ENCODE assay signal across 9 mouse cellular contexts in genomic region chr13:48998591-48998990, GRCm38 (mm10). TPM values are rescaled to one million over a fixed set of nuclear protein-coding genes. Genes with fewer than 3 reads are reported as not detected.
A peak's percentile ranks its signal among the peaks of the same experiment; 100 is the strongest.
DNase-seq lines count a peak whose midpoint lies in the region; ATAC-seq and TF ChIP-seq lines count a peak whose summit lies in the region.
"Had no signal": no experiment of that assay in that cellular context is flagged by ENCODE, and none has a peak within 500 bp of the region (broad histone marks: within the 10 kb centered on the region; RNA-seq: fewer than 3 reads in every experiment).

No protein-coding gene starts in this region.

- no peak for ATAC-seq in hindbrain, embryonic 12.5 days (ENCODE audit: low FRiP score)
- ATAC-seq in hindbrain, postnatal 0 days = no peak
- ATAC-seq in megakaryocyte progenitor cell, adult 5-6 weeks (replicated peaks; ENCODE audit: poor library complexity) = peak; percentile 85

- DNase-seq in hindbrain, embryonic 10.5 days (ENCODE audit: low spot score) = peak; percentile 64
- DNase-seq in adrenal gland, postnatal 25 days = peak; percentile 35
- peak; percentile 63 for DNase-seq in embryonic facial prominence, embryonic 10.5 days (ENCODE audit: low spot score)
- DNase-seq in hindbrain, postnatal 0 days (ENCODE audit: low spot score) = peak; percentile 76
- DNase-seq in layer of hippocampus, postnatal 25 days (ENCODE audit: extremely low spot score in 1 of 2, low spot score in 1 of 2) = peak; percentile 32 to 73
- peak; percentile 85 for DNase-seq in splenic B cell, adult 2 months (ENCODE audit: low read depth, low spot score)

- no peaks in the 10 kb centered on the region for H3K9me3 ChIP-seq in hindbrain, embryonic 10.5 days
- H3K9me3 ChIP-seq in hindbrain, embryonic 12.5 days (replicated peaks) = no peaks in the 10 kb centered on the region
- no peaks in the 10 kb centered on the region for H3K9me3 ChIP-seq in embryonic facial prominence, embryonic 10.5 days
- no peaks in the 10 kb centered on the region for H3K9me3 ChIP-seq in hindbrain, postnatal 0 days (ENCODE audit: low read length)
- H3K9me3 ChIP-seq: liver, embryonic 15.5 days had no signal

- no peaks in the 10 kb centered on the region for H3K36me3 ChIP-seq in hindbrain, embryonic 10.5 days
- H3K36me3 ChIP-seq in hindbrain, embryonic 12.5 days = no peaks in the 10 kb centered on the region
- H3K36me3 ChIP-seq in embryonic facial prominence, embryonic 10.5 days (replicated peaks) = no peaks in the 10 kb centered on the region
- H3K36me3 ChIP-seq in hindbrain, postnatal 0 days (ENCODE audit: insufficient read depth, low read length) = no peaks in the 10 kb centered on the region
- no peaks in the 10 kb centered on the region for H3K36me3 ChIP-seq in splenic B cell, adult 2 months (ENCODE audit: control insufficient read depth, insufficient read depth, low read length, poor library complexity, severe bottlenecking)
- H3K36me3 ChIP-seq: liver, embryonic 15.5 days had no signal

- no peaks in the 10 kb centered on the region for H3K27me3 ChIP-seq in hindbrain, embryonic 10.5 days (ENCODE audit: insufficient read depth, poor library complexity, severe bottlenecking)
- H3K27me3 ChIP-seq in hindbrain, embryonic 12.5 days = no peaks in the 10 kb centered on the region
- H3K27me3 ChIP-seq in embryonic facial prominence, embryonic 10.5 days (replicated peaks; ENCODE audit: low read depth, poor library complexity, severe bottlenecking) = no peaks in the 10 kb centered on the region
- no peaks in the 10 kb centered on the region for H3K27me3 ChIP-seq in hindbrain, postnatal 0 days (ENCODE audit: insufficient read depth, low read length)
- no peaks in the 10 kb centered on the region for H3K27me3 ChIP-seq in splenic B cell, adult 2 months (ENCODE audit: control insufficient read depth, insufficient read depth, low read length, poor library complexity, severe bottlenecking)
- H3K27me3 ChIP-seq: liver, embryonic 15.5 days had no signal

- no peak overlapping the region for H3K9ac ChIP-seq in hindbrain, embryonic 12.5 days
- no peak overlapping the region for H3K9ac ChIP-seq in hindbrain, postnatal 0 days (replicated peaks; ENCODE audit: low read length)
- H3K9ac ChIP-seq: liver, embryonic 15.5 days had no signal

- TF ChIP-seq CTCF in hindbrain, postnatal 0 days (IDR thresholded peaks at IDR 0.05; ENCODE audit: low read depth) = peak; percentile 69

- no peak overlapping the region for H3K4me3 ChIP-seq in hindbrain, embryonic 10.5 days
- H3K4me3 ChIP-seq in hindbrain, embryonic 12.5 days = no peak overlapping the region
- H3K4me3 ChIP-seq in embryonic facial prominence, embryonic 10.5 days = no peak overlapping the region
- no peak overlapping the region for H3K4me3 ChIP-seq in hindbrain, postnatal 0 days (ENCODE audit: low read length)
- H3K4me3 ChIP-seq: liver, embryonic 15.5 days had no signal

- peaks cover 20% of the 10 kb centered on the region for H3K4me1 ChIP-seq in hindbrain, embryonic 10.5 days (replicated peaks)
- peaks cover 7% of the 10 kb centered on the region for H3K4me1 ChIP-seq in hindbrain, embryonic 12.5 days
- H3K4me1 ChIP-seq in embryonic facial prominence, embryonic 10.5 days = peaks cover 15% of the 10 kb centered on the region
- no peaks in the 10 kb centered on the region; the same call in 1 of the 2 replicates for H3K4me1 ChIP-seq in hindbrain, postnatal 0 days (ENCODE audit: insufficient read depth, low read length)
- H3K4me1 ChIP-seq: liver, embryonic 15.5 days had no signal

- no peak overlapping the region for H3K4me2 ChIP-seq in hindbrain, embryonic 12.5 days (replicated peaks)
- H3K4me2 ChIP-seq in hindbrain, postnatal 0 days (ENCODE audit: low read depth, low read length) = no peak overlapping the region
- H3K4me2 ChIP-seq: liver, embryonic 15.5 days had no signal

- H3K27ac ChIP-seq in hindbrain, embryonic 10.5 days = no peak overlapping the region
- no peak overlapping the region for H3K27ac ChIP-seq in hindbrain, embryonic 12.5 days
- no peak overlapping the region for H3K27ac ChIP-seq in embryonic facial prominence, embryonic 10.5 days (replicated peaks)
- H3K27ac ChIP-seq in hindbrain, postnatal 0 days = no peak overlapping the region
- H3K27ac ChIP-seq: liver, embryonic 15.5 days had no signal

- WGBS in hindbrain, embryonic 10.5 days = 12% methylated on average over 6 of the region's 6 CpGs
- whole genome bisulfite sequencing in hindbrain, embryonic 12.5 days = 11% methylated on average over 6 of the region's 6 CpGs
- 11% methylated on average over 6 of the region's 6 CpGs for WGBS in embryonic facial prominence, embryonic 10.5 days
- 13% methylated on average over 6 of the region's 6 CpGs for WGBS in hindbrain, postnatal 0 days

RNA-seq across cellular contexts. Expression of gene Fam120a, which starts 30.8 kb away (rescaled TPM):
- polyA plus RNA-seq in hindbrain, embryonic 10.5 days (2016; fragmentation: Nextera tagmentation; extraction: Ambion mirVana) = 11.9 and 13.7 TPM in 2 replicates
- polyA plus RNA-seq in hindbrain, embryonic 12.5 days (2016; fragmentation: Nextera tagmentation; extraction: Ambion mirVana) = 15.6 and 17.0 TPM in 2 replicates
- total RNA-seq in adrenal gland, postnatal 25 days (2021) = 189 TPM in 2 replicates
- polyA plus RNA-seq in embryonic facial prominence, embryonic 10.5 days (2016; fragmentation: Nextera tagmentation; extraction: Ambion mirVana) = 16.0 and 16.7 TPM in 2 replicates
- 68.3 and 76.3 TPM in 2 replicates for total RNA-seq in hindbrain, postnatal 0 days (2014; rRNA removed)
- polyA plus RNA-seq in hindbrain, postnatal 0 days (2015; fragmentation: Nextera tagmentation; extraction: Ambion mirVana) = 10.3 and 11.1 TPM in 2 replicates
- 100 to 1,000 TPM; 116 to 119 TPM for total RNA-seq in layer of hippocampus, postnatal 25 days (2021)
- total RNA-seq in megakaryocyte progenitor cell, adult 5-6 weeks (2015) = 211 and 215 TPM in 2 replicates
- total RNA-seq in megakaryocyte progenitor cell, adult 5-6 weeks (2017) = 118 and 129 TPM in 2 replicates

Comparison
In these comparisons a context has a peak if more than half of its experiments do, and no peak if none do; other contexts are left out.
1. DNase-seq: peak in every context shown above with its lines; median percentile 85 in splenic B cell, adult 2 months; 76 in hindbrain, postnatal 0 days; 64 in hindbrain, embryonic 10.5 days; 63 in embryonic facial prominence, embryonic 10.5 days; 52 in layer of hippocampus, postnatal 25 days; 35 in adrenal gland, postnatal 25 days.